Mouse (Mus musculus) skeletal muscle tissue, postnatal 0 days (tissue): ENCODE results near the gene Cdx2. TPM values are rescaled to one million over a fixed set of nuclear protein-coding genes. Genes with fewer than 3 reads are reported as not detected.

Source experiments
- microRNA-seq, 2 experiments: library from miRNA; unstranded; fragments of <30 nt; microRNA quantifications; one replicate each; pipeline ENCODE4; 2016
- polyA plus RNA-seq: library from polyadenylated mRNA; unstranded; fragments of >200 nt; fragmentation: Nextera tagmentation; extraction: Ambion mirVana; gene quantifications from 2 replicates; pipeline ENCODE4 v1.2.1, GENCODE M21; 2015

Cdx2 gene
- polyA plus RNA-seq, result not detected in 2 replicates

GRCm38 (mm10) chr5:147306638-147307397, at the start of gene Cdx2:
TSS of gene Cdx2 (minus strand) at chr5:147307270.

GRCm38 (mm10) chr5:147322183-147322582, 15.1 kb upstream of the Cdx2 start, which contains the start of gene Urad:
TSS of gene Urad (minus strand) at chr5:147322440.

DNA sequence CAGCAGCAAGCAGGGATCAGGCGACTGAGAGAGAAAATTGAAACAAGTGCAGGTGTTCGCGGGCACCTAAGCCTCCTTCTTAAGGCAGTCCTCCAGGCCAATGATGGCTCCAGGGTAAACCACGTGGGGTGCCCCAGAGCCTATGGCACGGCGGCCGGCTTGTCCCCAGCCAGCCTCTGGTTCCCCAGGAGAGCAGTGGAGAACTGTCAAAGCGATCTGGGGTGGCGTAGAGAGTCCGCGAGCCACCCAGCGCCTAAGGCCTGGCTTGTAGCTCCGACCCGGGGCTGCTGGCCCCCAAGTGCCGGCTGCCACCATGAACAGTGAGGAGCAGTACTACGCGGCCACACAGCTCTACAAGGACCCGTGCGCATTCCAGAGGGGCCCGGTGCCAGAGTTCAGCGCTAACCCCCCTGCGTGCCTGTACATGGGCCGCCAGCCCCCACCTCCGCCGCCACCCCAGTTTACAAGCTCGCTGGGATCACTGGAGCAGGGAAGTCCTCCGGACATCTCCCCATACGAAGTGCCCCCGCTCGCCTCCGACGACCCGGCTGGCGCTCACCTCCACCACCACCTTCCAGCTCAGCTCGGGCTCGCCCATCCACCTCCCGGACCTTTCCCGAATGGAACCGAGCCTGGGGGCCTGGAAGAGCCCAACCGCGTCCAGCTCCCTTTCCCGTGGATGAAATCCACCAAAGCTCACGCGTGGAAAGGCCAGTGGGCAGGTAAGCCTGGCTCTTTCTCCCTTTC, 37.0 kb downstream of the Cdx2 start, which contains the start of gene Pdx1:
Pdx1 (plus strand) TSS at position 34 of the 747 bp plus-strand sequence.

Small RNAs within 50 kb of the gene (microRNA-seq; reads per million reads assigned to microRNA genes)
- gene Mir7k, result 0 to 0.20 reads per million in 2 experiments

Other genes starting within 250 kb of the Cdx2 start
- 3.6 and 4.5 TPM in 2 replicates for gene Lnx2, start 230.7 kb downstream of the Cdx2 start, polyA plus RNA-seq
- 105 and 109 TPM in 2 replicates for gene Polr1d, start 230.2 kb downstream of the Cdx2 start, polyA plus RNA-seq
- not detected in 2 replicates for gene Gsx1, start 118.6 kb downstream of the Cdx2 start, polyA plus RNA-seq
- gene Pdx1, start 37.3 kb downstream of the Cdx2 start, polyA plus RNA-seq, result not detected in 2 replicates
- not detected in 2 replicates for gene Urad, start 15.2 kb upstream of the Cdx2 start, polyA plus RNA-seq
- gene Flt3, start 93.2 kb upstream of the Cdx2 start, polyA plus RNA-seq, result 0.07 TPM in 1 of 2 replicates, not detected in the other
- gene Pan3, start 122.9 kb upstream of the Cdx2 start, polyA plus RNA-seq, result 26.5 and 27.9 TPM in 2 replicates